Mouse (Mus musculus): Measurements from ENCODE around the gene Farp1.

The Farp1 gene

GRCm38 (mm10) chr14:121144496-121144895 lies 109.5 kb downstream of the Farp1 start:
- no peak for DNase-seq (ENCODE audit: extremely low read depth, low read depth)

- DNase-seq (ENCODE audit: extremely low read depth, low read depth): no peak
Measured at GRCm38 (mm10) chr14:121145291-121145690, 110.3 kb downstream of the Farp1 start.

GRCm38 (mm10) chr14:121145698-121146097 lies 110.7 kb downstream of the Farp1 start:
- DNase-seq (ENCODE audit: extremely low read depth, low read depth): no peak

GRCm38 (mm10) chr14:121146213-121146612 lies 111.2 kb downstream of the Farp1 start:
- no peak for DNase-seq (ENCODE audit: extremely low read depth, low read depth)

- no peak for DNase-seq (ENCODE audit: extremely low read depth, low read depth)
Measured at GRCm38 (mm10) chr14:121147026-121147425, 112.0 kb downstream of the Farp1 start.

GRCm38 (mm10) chr14:121148088-121148785 lies 113.2 kb downstream of the Farp1 start:
- no peak for DNase-seq (ENCODE audit: extremely low read depth, low read depth)

GRCm38 (mm10) chr14:121149984-121150383 lies 115.0 kb downstream of the Farp1 start:
- DNase-seq (ENCODE audit: extremely low read depth, low read depth): no peak

GRCm38 (mm10) chr14:121151837-121152236 lies 116.8 kb downstream of the Farp1 start:
- DNase-seq (ENCODE audit: extremely low read depth, low read depth): no peak

- no peak for DNase-seq (ENCODE audit: extremely low read depth, low read depth)
Measured at GRCm38 (mm10) chr14:121152771-121153170, 117.8 kb downstream of the Farp1 start.

- DNase-seq (ENCODE audit: extremely low read depth, low read depth): no peak
Measured at GRCm38 (mm10) chr14:121153260-121153659, 118.3 kb downstream of the Farp1 start.

- DNase-seq (ENCODE audit: extremely low read depth, low read depth): no peak
Measured at GRCm38 (mm10) chr14:121155173-121155572, 120.2 kb downstream of the Farp1 start.

GRCm38 (mm10) chr14:121158616-121159015 lies 123.6 kb downstream of the Farp1 start:
- DNase-seq (ENCODE audit: extremely low read depth, low read depth): no peak

GRCm38 (mm10) chr14:121162822-121163221 lies 127.8 kb downstream of the Farp1 start:
- DNase-seq (ENCODE audit: extremely low read depth, low read depth): no peak

- DNase-seq (ENCODE audit: extremely low read depth, low read depth): no peak
Measured at GRCm38 (mm10) chr14:121164866-121165265, 129.9 kb downstream of the Farp1 start.

GRCm38 (mm10) chr14:121165408-121166037 lies 130.5 kb downstream of the Farp1 start:
- DNase-seq (ENCODE audit: extremely low read depth, low read depth): no peak

GRCm38 (mm10) chr14:121166038-121166436 lies 131.0 kb downstream of the Farp1 start:
- no peak for DNase-seq (ENCODE audit: extremely low read depth, low read depth)

GRCm38 (mm10) chr14:121168716-121169115 lies 133.7 kb downstream of the Farp1 start:
- DNase-seq (ENCODE audit: extremely low read depth, low read depth): no peak

- no peak for DNase-seq (ENCODE audit: extremely low read depth, low read depth)
Measured at GRCm38 (mm10) chr14:121170321-121170720, 135.3 kb downstream of the Farp1 start.

- no peak for DNase-seq (ENCODE audit: extremely low read depth, low read depth)
Measured at GRCm38 (mm10) chr14:121172065-121173036, 137.4 kb downstream of the Farp1 start.

GRCm38 (mm10) chr14:121175385-121175784 lies 140.4 kb downstream of the Farp1 start:
- DNase-seq (ENCODE audit: extremely low read depth, low read depth): peak; percentile 12

GRCm38 (mm10) chr14:121175861-121176260 lies 140.9 kb downstream of the Farp1 start:
- no peak for DNase-seq (ENCODE audit: extremely low read depth, low read depth)

- DNase-seq (ENCODE audit: extremely low read depth, low read depth): no peak
Measured at GRCm38 (mm10) chr14:121177907-121178306, 142.9 kb downstream of the Farp1 start.

Data from MEL-GATA-1-ER (cell line).